Mouse (Mus musculus) skeletal muscle tissue, postnatal 0 days (tissue): ENCODE data around the gene Otud6a. TPM values are rescaled to one million over a fixed set of nuclear protein-coding genes. Genes with fewer than 3 reads are reported as not detected.

ENCODE experiments used
- microRNA counts: library from miRNA; unstranded; fragments of <30 nt; microRNA quantifications from one replicate; lab custom pipeline; 2015
- microRNA-seq, 2 experiments: library from miRNA; unstranded; fragments of <30 nt; microRNA quantifications; one replicate each; pipeline ENCODE4; 2016
- polyA plus RNA-seq: library from polyadenylated mRNA; unstranded; fragments of >200 nt; fragmentation: Nextera tagmentation; extraction: Ambion mirVana; gene quantifications from 2 replicates; pipeline ENCODE4 v1.2.1, GENCODE M21; 2015

The Otud6a gene
- polyA plus RNA-seq: not detected in 2 replicates

GRCm38 (mm10) chrX:100428693-100429092, at the start of gene Otud6a:
Gene Otud6a, plus strand, starts transcription at chrX:100429013.

GRCm38 (mm10) chrX:100442617-100443016, 13.8 kb downstream of the Otud6a start, which contains the start of gene Awat2:
Gene Awat2, minus strand, starts transcription at chrX:100442717.

MicroRNAs encoded within 50 kb of the gene (microRNA counts, 519-probe panel; counts per million panel counts)
- 3,666 counts per million, percentile 77 among the panel's probes with 10 or more counts for microRNA mmu-miR-676 (lab: Ali Mortazavi, UCI)

Small RNA genes within 50 kb of the gene (microRNA-seq; reads per million reads assigned to microRNA genes)
- gene Mir676: 1,026 to 1,168 reads per million in 2 experiments

Other genes starting within 250 kb of the Otud6a start
- 0.21 and 0.52 TPM in 2 replicates for gene Awat2, start 13.7 kb downstream of the Otud6a start, polyA plus RNA-seq
- gene Igbp1, start 65.3 kb downstream of the Otud6a start, polyA plus RNA-seq: 24.6 and 25.6 TPM in 2 replicates
- gene Dgat2l6, start 95.8 kb downstream of the Otud6a start, polyA plus RNA-seq: not detected in 2 replicates
- gene Awat1, start 143.2 kb downstream of the Otud6a start, polyA plus RNA-seq: not detected in 2 replicates
- gene P2ry4, start 165.9 kb downstream of the Otud6a start, polyA plus RNA-seq: 0.27 TPM in 1 of 2 replicates, not detected in the other
- not detected in 2 replicates for gene Arr3, start 176.5 kb downstream of the Otud6a start, polyA plus RNA-seq
- 3.4 and 4.0 TPM in 2 replicates for gene Kif4, start 196.7 kb downstream of the Otud6a start, polyA plus RNA-seq
- gene Pdzd11, start 197.6 kb downstream of the Otud6a start, polyA plus RNA-seq: 52.0 and 60.6 TPM in 2 replicates